Mouse (Mus musculus) urinary bladder, adult 18-20 months (tissue): ENCODE data around the gene Il27ra.
"Not testable (repeated sequence)": the region's sequence is repeated elsewhere in the genome, so short reads cannot be mapped to it uniquely, and the experiment has no call there.

ENCODE experiments used
- DNase-seq, 2 experiments: peaks; one replicate each; pipeline ENCODE4 v3.0.0; 2022; ENCODE audit warnings: low spot score in 2 of 2, mixed read lengths in 2 of 2

The Il27ra gene

DNA sequence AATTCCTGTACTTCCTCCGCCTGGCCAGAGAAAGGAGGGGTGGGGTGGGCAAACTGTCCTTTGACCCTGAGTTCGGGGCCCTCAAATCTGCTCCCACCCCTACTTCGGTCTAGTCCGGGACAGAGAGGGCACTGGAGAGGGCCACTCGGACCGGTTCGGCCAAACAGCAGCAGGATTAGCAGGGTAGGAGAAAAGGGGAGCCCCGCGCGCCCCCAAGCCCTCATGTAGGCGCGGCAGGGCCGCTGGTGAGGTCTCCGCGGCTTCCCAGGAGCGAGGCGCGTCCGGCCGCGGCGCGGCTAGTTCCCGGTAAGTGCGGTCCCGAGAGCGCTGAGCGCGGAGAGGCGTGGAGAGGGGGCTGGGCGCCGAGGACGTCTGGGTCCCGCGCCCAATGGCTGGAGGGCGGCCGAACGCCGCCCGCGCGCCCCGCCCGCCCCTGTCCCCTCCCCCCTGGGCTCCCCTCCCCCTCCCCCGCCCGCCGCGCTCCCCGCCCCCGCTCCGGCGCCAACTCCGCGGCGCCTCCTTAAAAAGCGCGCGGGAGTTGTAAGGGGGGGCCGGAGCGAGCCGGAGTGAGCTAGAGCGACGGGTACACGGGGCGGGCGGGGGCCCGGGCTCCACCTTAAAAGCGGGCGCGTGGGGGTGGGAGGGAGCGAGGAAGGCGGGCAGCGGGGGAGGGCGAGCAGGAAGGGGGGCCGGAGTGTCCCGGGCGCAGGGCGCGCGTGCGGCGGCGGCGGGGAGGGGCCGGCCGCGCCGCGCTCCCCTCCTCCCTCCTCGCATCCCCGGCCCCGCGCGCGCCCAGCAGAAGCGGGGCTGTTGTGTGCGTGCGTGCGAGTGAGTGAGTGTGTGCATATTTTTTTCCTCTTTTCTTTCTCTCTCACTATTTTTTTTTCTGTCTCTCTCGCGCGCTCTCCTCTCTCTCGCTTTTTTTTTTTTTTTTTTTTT is 45.6 kb downstream of the Il27ra start:
- peak; percentile 85 to 87 for DNase-seq

DNA sequence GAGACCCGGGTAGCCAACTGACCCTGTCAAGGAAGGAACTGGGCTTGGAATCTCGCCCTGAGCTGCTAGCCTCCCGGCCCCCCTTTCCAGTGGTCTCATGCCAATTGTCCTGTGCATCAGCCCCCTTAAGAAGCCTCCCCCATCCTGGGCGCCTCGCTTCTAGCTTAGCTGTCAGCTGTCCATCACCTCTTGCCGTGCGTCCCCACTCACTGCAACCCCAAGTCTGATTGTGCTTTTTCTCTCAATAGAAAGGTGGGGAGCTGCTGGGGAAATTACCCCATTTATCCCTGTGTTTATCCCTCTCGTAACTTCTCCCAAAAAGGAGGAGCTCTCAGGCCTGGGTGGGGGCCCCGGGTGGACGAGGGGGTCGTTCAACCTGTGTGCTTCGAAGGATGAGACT is 46.4 kb downstream of the Il27ra start:
- no peak for DNase-seq

DNA sequence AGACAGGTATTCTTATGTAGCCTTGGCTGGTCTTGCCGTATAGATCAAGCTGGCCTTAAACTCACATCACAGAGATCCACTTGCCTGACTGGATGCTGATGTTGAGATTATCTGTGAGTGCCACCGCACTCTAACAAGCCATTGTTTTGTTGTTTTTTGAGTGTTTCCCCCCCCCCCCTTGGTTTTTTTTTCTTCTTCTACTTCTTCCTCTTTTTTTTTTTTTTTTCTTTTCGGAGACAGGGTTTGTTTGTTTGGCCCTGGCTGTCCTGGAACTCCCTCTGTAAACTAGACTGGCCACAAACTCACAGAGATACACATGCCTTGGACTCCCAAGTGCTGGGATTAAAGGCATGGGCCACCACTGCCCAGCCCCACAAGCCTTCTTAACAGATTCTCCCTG is 48.4 kb downstream of the Il27ra start:
- no peak for DNase-seq

DNA sequence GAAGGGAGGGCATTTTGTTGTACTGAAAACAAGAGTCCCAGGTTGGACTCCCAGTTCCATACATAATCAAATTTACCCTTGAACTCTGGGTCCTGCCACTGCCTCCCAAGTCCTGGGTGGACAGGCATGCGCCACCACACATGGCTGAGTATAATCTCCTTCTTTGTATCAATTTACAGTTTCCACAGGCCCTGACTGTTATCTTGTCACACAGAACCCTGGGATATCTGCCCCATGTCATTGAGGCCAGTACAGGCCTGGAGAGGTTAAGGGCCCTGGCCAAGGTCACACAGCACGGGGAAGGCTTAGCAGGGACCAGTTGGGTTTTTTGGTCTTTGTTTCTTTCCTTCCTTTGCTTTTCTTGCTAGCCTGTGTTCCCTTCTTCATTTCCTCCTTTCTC is 49.9 kb downstream of the Il27ra start:
- no peak for DNase-seq

DNA sequence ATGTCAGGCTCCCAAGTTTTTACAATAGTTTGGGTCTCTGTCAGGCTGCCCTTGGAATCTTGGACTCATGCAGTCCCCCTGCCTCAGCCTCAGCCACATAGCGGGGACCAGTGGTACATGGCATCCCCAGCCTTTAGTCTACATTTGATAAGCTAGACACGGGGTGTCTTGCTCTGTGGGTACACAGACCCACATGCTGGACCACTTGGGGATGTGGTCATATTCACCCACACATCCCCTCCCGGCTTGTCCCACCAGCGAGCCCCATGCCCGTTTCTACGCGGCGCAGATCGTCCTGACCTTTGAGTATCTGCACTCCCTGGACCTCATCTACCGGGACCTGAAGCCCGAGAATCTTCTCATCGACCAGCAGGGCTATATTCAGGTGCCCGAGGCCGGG is 52.2 kb downstream of the Il27ra start:
- no peak for DNase-seq

DNA sequence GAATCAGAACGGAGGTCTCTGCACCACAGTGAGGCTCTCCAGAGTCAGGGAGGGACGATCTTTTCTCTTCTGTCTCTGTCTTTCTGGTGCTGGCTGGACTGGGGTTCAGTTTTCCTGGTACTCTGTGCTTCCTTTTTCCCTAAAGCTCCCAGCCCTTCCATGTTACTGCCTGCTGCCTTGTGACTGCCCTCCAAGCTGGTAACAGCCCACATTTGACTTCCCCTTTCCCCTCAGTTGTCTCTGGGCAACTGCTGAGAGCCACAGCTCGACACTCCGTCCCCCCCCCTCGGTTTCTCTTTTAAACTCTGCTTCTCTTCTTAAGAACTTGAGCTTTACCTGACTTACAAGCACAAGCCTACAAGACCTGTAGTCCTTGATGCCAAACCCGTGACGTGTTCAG is 53.1 kb downstream of the Il27ra start:
- no peak for DNase-seq

DNA sequence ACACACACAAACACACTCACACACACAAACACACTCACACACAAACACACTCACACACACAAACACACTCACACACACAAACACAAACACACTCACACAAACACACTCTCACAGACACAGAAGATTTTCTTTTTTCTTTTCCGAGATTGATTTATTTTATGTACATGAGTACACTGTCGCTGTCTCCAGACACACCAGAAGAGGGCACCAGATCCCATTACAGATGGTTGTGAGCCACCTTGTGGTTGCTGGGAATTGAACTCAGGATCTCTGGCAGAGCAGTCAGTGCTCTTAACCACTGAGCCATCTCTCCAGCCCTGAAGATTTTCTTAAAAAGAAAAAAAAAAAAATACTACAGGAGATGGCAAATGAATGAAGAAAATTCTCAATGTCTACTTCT is 59.2 kb downstream of the Il27ra start:
- not testable (repeated sequence) for DNase-seq

DNA sequence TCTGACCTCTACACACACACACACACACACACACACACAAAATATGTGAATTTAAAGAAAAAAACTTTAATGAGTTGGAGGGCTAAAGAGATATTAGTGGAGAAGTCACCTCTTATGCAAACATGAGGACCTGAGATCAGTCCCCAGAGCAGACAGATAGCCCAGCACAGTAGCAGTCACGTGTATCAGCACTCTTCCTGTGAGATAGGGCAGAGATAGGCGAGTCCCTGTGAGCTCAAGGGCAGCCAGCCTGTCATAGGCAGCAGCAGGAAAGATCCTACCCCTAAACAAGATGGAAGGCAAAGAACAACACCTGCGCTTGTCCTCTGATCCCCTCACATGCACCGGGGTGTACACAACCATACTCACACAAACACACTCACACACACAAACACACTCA is 59.9 kb downstream of the Il27ra start:
- DNase-seq: no peak

DNA sequence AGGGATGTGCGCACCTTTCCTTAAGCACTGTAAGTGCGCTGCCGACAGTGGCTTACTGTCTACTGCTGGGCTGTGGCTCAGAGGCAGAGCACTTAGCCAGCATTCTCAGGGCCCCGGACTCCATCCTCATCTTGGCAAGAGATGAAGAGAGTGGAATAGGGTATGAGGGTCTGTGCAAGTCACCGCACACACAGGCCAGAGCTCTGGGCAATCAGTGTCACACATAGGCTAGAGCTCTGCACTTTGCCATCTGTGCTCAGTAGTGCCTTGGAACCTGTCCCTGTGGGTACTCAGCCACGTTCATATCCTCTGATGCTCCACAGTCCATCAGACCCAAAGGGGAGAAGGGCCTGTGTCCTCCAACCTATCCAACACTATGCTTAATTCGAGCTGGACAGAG is 60.9 kb downstream of the Il27ra start:
- no peak for DNase-seq

DNA sequence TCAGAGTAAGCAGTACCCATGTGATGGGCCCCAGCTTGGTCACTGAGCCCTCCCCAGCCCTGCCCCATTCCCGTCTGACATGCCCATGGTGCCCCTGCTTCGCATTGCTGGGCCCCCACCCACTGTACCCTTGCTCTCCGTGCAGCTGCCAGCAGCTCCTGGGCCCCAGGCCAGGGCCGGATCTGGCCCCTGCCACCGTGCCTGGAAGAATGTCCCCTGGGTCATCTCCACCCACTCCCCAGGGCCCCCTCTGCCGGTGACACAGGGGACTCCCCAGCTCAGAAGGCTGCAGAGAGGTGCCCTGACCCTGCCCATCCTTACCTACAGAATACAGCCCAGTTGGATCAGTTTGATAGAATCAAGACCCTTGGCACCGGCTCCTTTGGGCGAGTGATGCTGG is 61.5 kb downstream of the Il27ra start:
- no peak for DNase-seq
